In genomic region chr2:31690063-31690462, GRCm38 (mm10) we compare ENCODE assay signal across 8 mouse cellular contexts. TPM values are rescaled to one million over a fixed set of nuclear protein-coding genes. Genes with fewer than 3 reads are reported as not detected.
A peak's percentile ranks its signal among the peaks of the same experiment; 100 is the strongest.
DNase-seq lines count a peak whose midpoint lies in the region; ATAC-seq and TF ChIP-seq lines count a peak whose summit lies in the region.

No protein-coding gene starts in this region.

- no peaks in the 10 kb centered on the region for H3K27me3 ChIP-seq in heart, embryonic 12.5 days (replicated peaks)
- H3K27me3 ChIP-seq in G1E (ENCODE audit: insufficient read depth, low read length): no peaks in the 10 kb centered on the region
- no peaks in the 10 kb centered on the region for H3K27me3 ChIP-seq in hindbrain, embryonic 12.5 days

- no peak for TF ChIP-seq CTCF in G1E (IDR thresholded peaks at IDR 0.05; ENCODE audit: low read depth, low read length)

- peak overlapping the region; percentile 88 for H3K4me3 ChIP-seq in heart, embryonic 12.5 days
- peak overlapping the region; percentile 92; the same call in 1 of the 2 replicates for H3K4me3 ChIP-seq in G1E (ENCODE audit: low read depth, low read length)
- peak overlapping the region; percentile 86 for H3K4me3 ChIP-seq in hindbrain, embryonic 12.5 days

- ATAC-seq in heart, embryonic 12.5 days (ENCODE audit: insufficient number of reproducible peaks, low FRiP score): no peak
- no peak for ATAC-seq in G1E (ENCODE audit: extremely low read depth, insufficient number of reproducible peaks, low FRiP score, poor library complexity, severe bottlenecking)
- ATAC-seq in hindbrain, embryonic 12.5 days (ENCODE audit: low FRiP score): no peak

- H3K36me3 ChIP-seq in heart, embryonic 12.5 days: peaks cover 13% of the 10 kb centered on the region
- peaks cover 38% of the 10 kb centered on the region for H3K36me3 ChIP-seq in G1E (replicated peaks)
- 0 out of 2 replicates have a peak, but pooled peaks cover 3% of the 10 kb centered on the region for H3K36me3 ChIP-seq in hindbrain, embryonic 12.5 days

- no peak overlapping the region for H3K27ac ChIP-seq in heart, embryonic 12.5 days (ENCODE audit: poor library complexity, severe bottlenecking)
- H3K27ac ChIP-seq in hindbrain, embryonic 12.5 days: no peak overlapping the region

- 0 out of 2 replicates have a peak, but pooled peaks cover 3% of the 10 kb centered on the region for H3K9me3 ChIP-seq in heart, embryonic 12.5 days (replicated peaks)
- H3K9me3 ChIP-seq in G1E (replicated peaks): no peaks in the 10 kb centered on the region
- no peaks in the 10 kb centered on the region for H3K9me3 ChIP-seq in hindbrain, embryonic 12.5 days (replicated peaks)

- peaks cover 23% of the 10 kb centered on the region for H3K4me1 ChIP-seq in heart, embryonic 12.5 days (replicated peaks)
- peaks cover 27% of the 10 kb centered on the region for H3K4me1 ChIP-seq in G1E (ENCODE audit: insufficient read depth, low read depth, low read length)
- peaks cover 26% of the 10 kb centered on the region for H3K4me1 ChIP-seq in hindbrain, embryonic 12.5 days

- 47% methylated on average over 3 of the region's 3 CpGs for WGBS in heart, embryonic 12.5 days
- 63% methylated on average over 3 of the region's 3 CpGs for whole genome bisulfite sequencing in hindbrain, embryonic 12.5 days

- no peak for DNase-seq in heart, adult 9 months (ENCODE audit: low spot score in 2 of 2)
- DNase-seq in G1E (ENCODE audit: low spot score): no peak
- DNase-seq in lung, postnatal 36 days: peak; percentile 38
- DNase-seq in urinary bladder, postnatal 4 days (ENCODE audit: low spot score in 2 of 2): no peak
- no peak for DNase-seq in gastrocnemius, postnatal 25 days
- DNase-seq in thymus, postnatal 25 days: no peak

- H3K9ac ChIP-seq in heart, embryonic 12.5 days: peak overlapping the region; percentile 93
- peak overlapping the region; percentile 91 for H3K9ac ChIP-seq in hindbrain, embryonic 12.5 days

- H3K4me2 ChIP-seq in heart, embryonic 12.5 days: peak overlapping the region; percentile 95
- peak overlapping the region; percentile 85 for H3K4me2 ChIP-seq in hindbrain, embryonic 12.5 days (replicated peaks)

RNA-seq across cellular contexts. Expression of gene Abl1, which starts 1.9 kb away (rescaled TPM):
- polyA plus RNA-seq in heart, embryonic 12.5 days (2016; fragmentation: Nextera tagmentation; extraction: Ambion mirVana): 41.2 and 41.8 TPM in 2 replicates
- total RNA-seq in G1E (2014; fragmentation: Nextera tagmentation) (49.4 and 66.4 TPM in 2 replicates), G1E (2017) (22.3 and 26.7 TPM in 2 replicates)
- 58.4 and 62.3 TPM in 2 replicates for polyA plus RNA-seq in G1E (2012)
- 44.7 and 47.2 TPM in 2 replicates for polyA plus RNA-seq in hindbrain, embryonic 12.5 days (2016; fragmentation: Nextera tagmentation; extraction: Ambion mirVana)
- 10 to 100 TPM; 21.9 to 25.2 TPM for total RNA-seq in gastrocnemius, postnatal 25 days (2021)

RNA-seq across cellular contexts. Expression of gene Exosc2, which starts 19.5 kb away (rescaled TPM):
- polyA plus RNA-seq in heart, embryonic 12.5 days (2016; fragmentation: Nextera tagmentation; extraction: Ambion mirVana): 38.2 and 38.4 TPM in 2 replicates
- total RNA-seq in G1E (2014; fragmentation: Nextera tagmentation) (62.5 and 65.4 TPM in 2 replicates), G1E (2017) (68.8 and 70.3 TPM in 2 replicates)
- polyA plus RNA-seq in G1E (2012): 18.7 and 26.2 TPM in 2 replicates
- polyA plus RNA-seq in hindbrain, embryonic 12.5 days (2016; fragmentation: Nextera tagmentation; extraction: Ambion mirVana): 46.4 and 49.4 TPM in 2 replicates
- total RNA-seq in gastrocnemius, postnatal 25 days (2021): 1 to 10 TPM; 6.3 to 7.2 TPM

RNA-seq across cellular contexts. Expression of gene Prdm12, which starts 50.2 kb away (rescaled TPM):
- polyA plus RNA-seq in heart, embryonic 12.5 days (2016; fragmentation: Nextera tagmentation; extraction: Ambion mirVana): 0.08 TPM in 1 of 2 replicates, not detected in the other
- total RNA-seq in G1E (2014; fragmentation: Nextera tagmentation) (not detected in 2 replicates), G1E (2017) (0.11 TPM in 1 of 2 replicates, not detected in the other)
- polyA plus RNA-seq in G1E (2012): not detected in 2 replicates
- polyA plus RNA-seq in hindbrain, embryonic 12.5 days (2016; fragmentation: Nextera tagmentation; extraction: Ambion mirVana): 6.7 and 10.4 TPM in 2 replicates
- not detected for total RNA-seq in gastrocnemius, postnatal 25 days (2021)
